Mouse (Mus musculus): ENCODE results near the gene Bend7.

DNA sequence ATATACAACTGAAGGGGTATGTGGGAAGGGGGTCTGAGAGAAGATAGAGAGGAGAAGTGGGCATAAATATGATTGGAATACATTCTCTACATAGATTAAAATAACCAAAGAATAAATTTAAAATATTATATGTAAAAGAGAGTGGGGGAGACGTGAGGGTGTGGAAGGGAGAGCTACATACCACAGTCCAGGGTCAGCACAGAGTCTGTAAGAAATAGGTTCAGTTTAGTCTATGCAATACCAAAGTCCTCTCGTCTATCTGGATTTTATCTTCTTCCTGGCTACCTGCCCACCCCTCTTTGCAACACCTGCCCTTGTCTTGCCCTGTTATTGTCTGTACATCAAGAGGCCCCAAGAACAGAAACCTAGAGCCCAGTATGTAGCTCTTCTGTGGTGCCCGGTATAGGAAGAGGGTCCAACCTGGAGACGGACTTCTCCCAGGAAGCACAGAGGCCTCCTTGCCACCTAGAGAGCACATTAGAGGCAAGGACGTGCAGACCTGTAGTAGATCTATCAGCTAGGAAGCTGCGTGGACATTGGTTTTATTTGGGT lies 110.9 kb downstream of the Bend7 start:
- TF ChIP-seq POLR2A (IDR thresholded peaks at IDR 0.05; ENCODE audit: low read depth, low read length) (no peak), CTCF (conservative IDR thresholded peaks at IDR 0.05; ENCODE audit: insufficient read depth, insufficient read length, low read depth, low read length) (no peak)
